Mouse (Mus musculus) midbrain, embryonic 16.5 days (tissue): Measurements from ENCODE around the gene Fam84b. TPM values are rescaled to one million over a fixed set of nuclear protein-coding genes. Genes with fewer than 3 reads are reported as not detected.

Experiments
- ATAC-seq: fragments of 200-750 bp; cut with Nextera tagmentation; 2 replicates; pipeline ENCODE4 v1.8.0; 2017; ENCODE audit warnings: moderate TSS enrichment
- H3K27ac ChIP-seq: fragments of 300-500 bp; sonication (generic); 2 replicates; pipeline ENCODE4 v1.5.1; 2014; ENCODE audit warnings: mild to moderate bottlenecking, low read length, mixed read lengths
- H3K27me3 ChIP-seq: fragments of 300-500 bp; sonication (generic); 2 replicates; pipeline ENCODE4 v1.6.1; 2014; ENCODE audit warnings: low read depth, low read length, mixed read lengths; ENCODE audit not compliant: control insufficient read depth, insufficient read depth
- H3K36me3 ChIP-seq: fragments of 300-500 bp; sonication (generic); 2 replicates; pipeline ENCODE4 v1.6.1; 2014; ENCODE audit warnings: mild to moderate bottlenecking, low read length, moderate library complexity, mixed read lengths; ENCODE audit not compliant: control insufficient read depth, insufficient read depth
- H3K4me1 ChIP-seq: fragments of 300-500 bp; sonication (generic); 2 replicates; pipeline ENCODE4 v1.6.1; 2014; ENCODE audit warnings: mild to moderate bottlenecking, low read length, mixed read lengths; ENCODE audit not compliant: control insufficient read depth, insufficient read depth
- H3K4me2 ChIP-seq: fragments of 300-500 bp; sonication (generic); 2 replicates; pipeline ENCODE4 v1.6.1; 2014; ENCODE audit warnings: mild to moderate bottlenecking, low read length, mixed read lengths
- H3K4me3 ChIP-seq: fragments of 300-500 bp; sonication (generic); 2 replicates; pipeline ENCODE4 v1.5.1; 2014; ENCODE audit warnings: low read depth, mild to moderate bottlenecking, low read length, moderate library complexity, mixed read lengths
- H3K9ac ChIP-seq: fragments of 300-500 bp; sonication (generic); 2 replicates; pipeline ENCODE4 v1.6.1; 2014; ENCODE audit warnings: low read depth, low read length, mixed read lengths
- H3K9me3 ChIP-seq: fragments of 300-500 bp; sonication (generic); replicated peaks from 2 replicates; pipeline ENCODE4 v1.6.1; 2014; ENCODE audit warnings: mild to moderate bottlenecking, low read length, mixed read lengths; ENCODE audit not compliant: control insufficient read depth, poor library complexity, severe bottlenecking
- WGBS: fragments of 180-500 bp; shearing (Covaris S2); extraction: QIAGEN DNeasy Blood & Tissue Kit; methylation state at CpG from one replicate; pipeline ENCODE4 v1.1.7; 2014; 5-methylcytosine and 5-hydroxymethylcytosine counted together
- polyA plus RNA-seq: library from polyadenylated mRNA; unstranded; fragments of >200 nt; fragmentation: Nextera tagmentation; extraction: Ambion mirVana; gene quantifications from 2 replicates; pipeline ENCODE4 v1.2.1, GENCODE M21; 2015

Fam84b gene
- 9.7 and 10.8 TPM in 2 replicates for polyA plus RNA-seq

- H3K27ac ChIP-seq: no peak within 1 kb of the TSS
- no peak within 1 kb of the TSS for H3K4me2 ChIP-seq
- WGBS: 22% methylated on average over 17 of the region's 17 CpGs
- H3K27me3 ChIP-seq: no peaks in the 10 kb centered on the region
- no peaks in the 10 kb centered on the region for H3K36me3 ChIP-seq
- peak; percentile 69; the same call in 1 of the 2 replicates for ATAC-seq
- H3K9me3 ChIP-seq: peaks cover 3% of the 10 kb centered on the region; the same call in 1 of the 2 replicates
- no peak within 1 kb of the TSS for H3K4me3 ChIP-seq
- H3K4me1 ChIP-seq: no peaks in the 10 kb centered on the region; the same call in 1 of the 2 replicates
- H3K9ac ChIP-seq: no peak within 1 kb of the TSS
Measured at GRCm38 (mm10) chr15:60853231-60853999, at the start of gene Fam84b. Fam84b (minus strand) TSS chr15:60853778.

GRCm38 (mm10) chr15:60898187-60898965 is 44.8 kb upstream of the Fam84b start:
- Histone ChIP-seq H3K4me2 (no peak overlapping the region), H3K4me1 (no peaks in the 10 kb centered on the region), H3K27me3 (no peaks in the 10 kb centered on the region), H3K9me3 (no peaks in the 10 kb centered on the region), H3K36me3 (no peaks in the 10 kb centered on the region), H3K4me3 (no peak overlapping the region), H3K9ac (no peak overlapping the region), H3K27ac (no peak overlapping the region)
- WGBS: 46% methylated on average over 6 of the region's 6 CpGs
- no peak for ATAC-seq

- Histone ChIP-seq H3K27ac (no peak overlapping the region), H3K27me3 (no peaks in the 10 kb centered on the region), H3K4me2 (no peak overlapping the region), H3K9ac (no peak overlapping the region), H3K36me3 (no peaks in the 10 kb centered on the region), H3K4me1 (no peaks in the 10 kb centered on the region), H3K9me3 (no peaks in the 10 kb centered on the region), H3K4me3 (no peak overlapping the region)
- ATAC-seq: no peak
- WGBS: 91% methylated on average over 2 of the region's 2 CpGs
Measured at GRCm38 (mm10) chr15:60896040-60896439, 42.5 kb upstream of the Fam84b start.

GRCm38 (mm10) chr15:60892976-60893463 is 39.4 kb upstream of the Fam84b start:
- no peak for ATAC-seq

GRCm38 (mm10) chr15:60888724-60889123 is 35.1 kb upstream of the Fam84b start:
- H3K9ac ChIP-seq: no peak overlapping the region
- no peaks in the 10 kb centered on the region for H3K36me3 ChIP-seq
- H3K27ac ChIP-seq: no peak overlapping the region
- no peaks in the 10 kb centered on the region for H3K9me3 ChIP-seq
- H3K4me3 ChIP-seq: no peak overlapping the region
- H3K27me3 ChIP-seq: no peaks in the 10 kb centered on the region
- no peak for ATAC-seq
- no peaks in the 10 kb centered on the region for H3K4me1 ChIP-seq
- no peak overlapping the region for H3K4me2 ChIP-seq
- 87% methylated on average over 2 of the region's 2 CpGs for WGBS

More at GRCm38 (mm10) chr15:60892976-60893463, 39.4 kb upstream of the Fam84b start:
- Histone ChIP-seq H3K4me2 (no peak overlapping the region), H3K27ac (no peak overlapping the region), H3K4me1 (no peaks in the 10 kb centered on the region), H3K4me3 (no peak overlapping the region), H3K9me3 (no peaks in the 10 kb centered on the region), H3K36me3 (no peaks in the 10 kb centered on the region), H3K9ac (no peak overlapping the region), H3K27me3 (no peaks in the 10 kb centered on the region)
- WGBS: 69% methylated on average over 3 of the region's 3 CpGs

- 87% methylated on average over 6 of the region's 6 CpGs for WGBS
- Histone ChIP-seq H3K9ac (no peak overlapping the region), H3K4me3 (no peak overlapping the region), H3K9me3 (no peaks in the 10 kb centered on the region), H3K4me2 (no peak overlapping the region), H3K27me3 (no peaks in the 10 kb centered on the region), H3K4me1 (no peaks in the 10 kb centered on the region), H3K27ac (no peak overlapping the region), H3K36me3 (no peaks in the 10 kb centered on the region)
- ATAC-seq: no peak
Measured at GRCm38 (mm10) chr15:60875721-60876120, 22.1 kb upstream of the Fam84b start.

GRCm38 (mm10) chr15:60862417-60862816 is 8.8 kb upstream of the Fam84b start:
- Histone ChIP-seq H3K9ac (no peak overlapping the region), H3K4me2 (no peak overlapping the region), H3K27me3 (no peaks in the 10 kb centered on the region), H3K36me3 (no peaks in the 10 kb centered on the region), H3K4me1 (no peaks in the 10 kb centered on the region), H3K4me3 (no peak overlapping the region), H3K9me3 (no peaks in the 10 kb centered on the region), H3K27ac (no peak overlapping the region)
- ATAC-seq: no peak
- WGBS: 87% methylated on average over 3 of the region's 3 CpGs

GRCm38 (mm10) chr15:60855112-60855511 is 1.5 kb upstream of the Fam84b start:
- Histone ChIP-seq H3K4me3 (no peak overlapping the region), H3K27me3 (no peaks in the 10 kb centered on the region), H3K4me2 (no peak overlapping the region), H3K27ac (no peak overlapping the region), H3K36me3 (no peaks in the 10 kb centered on the region), H3K4me1 (no peaks in the 10 kb centered on the region; the same call in 1 of the 2 replicates), H3K9ac (no peak overlapping the region), H3K9me3 (peaks cover 3% of the 10 kb centered on the region; the same call in 1 of the 2 replicates)
- ATAC-seq: no peak
- WGBS: 72% methylated on average over 1 of the region's 1 CpGs

GRCm38 (mm10) chr15:60854151-60854550 is 573 bp upstream of the Fam84b start:
- ATAC-seq: no peak
- no peaks in the 10 kb centered on the region; the same call in 1 of the 2 replicates for H3K4me1 ChIP-seq
- no peak overlapping the region for H3K4me3 ChIP-seq
- no peak overlapping the region for H3K9ac ChIP-seq
- H3K4me2 ChIP-seq: no peak overlapping the region
- H3K9me3 ChIP-seq: peaks cover 3% of the 10 kb centered on the region; the same call in 1 of the 2 replicates
- no peaks in the 10 kb centered on the region for H3K27me3 ChIP-seq
- no peak overlapping the region for H3K27ac ChIP-seq
- no peaks in the 10 kb centered on the region for H3K36me3 ChIP-seq
- WGBS: 86% methylated on average over 4 of the region's 4 CpGs
